Mouse (Mus musculus) brown adipose tissue, adult 24 weeks (tissue): ENCODE data around the gene Ddx18. TPM values are rescaled to one million over a fixed set of nuclear protein-coding genes. Genes with fewer than 3 reads are reported as not detected.

Experiments used
- H3K27ac ChIP-seq: fragments of 200-500 bp; replicated peaks from 2 replicates; pipeline ENCODE4 v1.5.1; 2012; ENCODE audit warnings: low read depth, mild to moderate bottlenecking, low read length
- H3K4me1 ChIP-seq: fragments of 200-500 bp; 2 replicates; pipeline ENCODE4 v1.6.1; 2012; ENCODE audit warnings: low read length, mixed read lengths; ENCODE audit not compliant: control insufficient read depth, insufficient read depth, insufficient read length
- H3K4me3 ChIP-seq: fragments of 200-500 bp; 2 replicates; pipeline ENCODE4 v1.5.1; 2012; ENCODE audit warnings: low read depth, mild to moderate bottlenecking, low read length, moderate library complexity; ENCODE audit not compliant: insufficient read depth
- polyA plus RNA-seq: library from polyadenylated mRNA; stranded (reverse); fragments of >200 nt; gene quantifications from 2 replicates; pipeline ENCODE4 v1.2.4, GENCODE M21; 2012; ENCODE audit not compliant: missing spikeins, insufficient read depth, insufficient read length

Gene Ddx18
- polyA plus RNA-seq, 1 experiment, result 12.2 TPM

DNA sequence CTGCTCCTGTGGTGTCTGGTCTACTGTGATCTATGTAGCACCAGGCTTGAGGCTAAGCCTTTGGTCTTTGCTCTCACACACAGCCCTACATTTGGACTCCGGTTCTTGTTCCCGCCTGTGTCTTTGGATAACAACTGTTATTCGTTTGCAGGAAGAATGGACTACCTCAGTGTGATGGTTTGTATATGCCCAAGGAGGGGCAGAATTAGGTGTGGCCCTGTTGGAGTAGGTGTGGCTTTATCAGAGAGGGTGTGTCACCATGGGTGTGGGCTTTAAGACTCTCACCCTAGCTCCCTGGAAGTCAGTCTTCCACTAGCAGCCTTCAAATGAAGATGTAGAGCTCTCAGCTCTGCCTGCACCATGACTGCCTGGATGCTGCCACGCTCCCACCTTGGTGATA is 19.1 kb downstream of the Ddx18 start:
- Histone ChIP-seq H3K27ac (no peak overlapping the region), H3K4me3 (no peak overlapping the region), H3K4me1 (no peaks in the 10 kb centered on the region)

GRCm38 (mm10) chr1:121546844-121547243 is 20.9 kb downstream of the Ddx18 start:
- no peak overlapping the region for H3K4me3 ChIP-seq
- no peaks in the 10 kb centered on the region for H3K4me1 ChIP-seq
- H3K27ac ChIP-seq, result no peak overlapping the region

DNA sequence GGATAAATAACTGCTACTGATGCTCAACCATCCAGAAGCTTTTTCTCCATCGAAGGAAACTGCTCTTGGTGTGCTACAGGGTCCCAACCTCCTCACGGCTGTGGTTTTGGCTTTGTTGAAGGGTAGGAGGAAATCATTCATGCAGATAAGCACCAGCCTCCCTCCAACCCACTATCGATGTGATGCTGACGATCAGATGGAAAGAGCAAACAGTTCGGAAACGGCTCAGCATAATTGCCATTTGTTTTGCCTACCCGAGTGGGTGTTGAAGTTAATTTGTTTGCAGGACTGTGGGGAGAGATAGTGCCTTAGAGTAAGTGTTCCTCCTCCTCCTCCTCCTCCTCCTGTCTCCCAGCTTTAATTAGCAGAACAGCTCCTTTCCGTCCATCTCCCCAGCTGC is 27.4 kb downstream of the Ddx18 start:
- H3K4me3 ChIP-seq, result no peak overlapping the region
- no peaks in the 10 kb centered on the region for H3K4me1 ChIP-seq
- H3K27ac ChIP-seq, result no peak overlapping the region

GRCm38 (mm10) chr1:121531439-121531838 is 36.4 kb downstream of the Ddx18 start:
- H3K4me1 ChIP-seq, result no peaks in the 10 kb centered on the region
- no peak overlapping the region for H3K4me3 ChIP-seq
- H3K27ac ChIP-seq, result no peak overlapping the region

- no peaks in the 10 kb centered on the region for H3K4me1 ChIP-seq
- no peak overlapping the region for H3K4me3 ChIP-seq
- H3K27ac ChIP-seq, result no peak overlapping the region
Observed at GRCm38 (mm10) chr1:121529286-121529685, 38.5 kb downstream of the Ddx18 start.

GRCm38 (mm10) chr1:121528399-121528720 is 39.4 kb downstream of the Ddx18 start, which contains the start of gene Htr5b:
Gene Htr5b (minus strand): TSS chr1:121528465.
- no peaks in the 10 kb centered on the region for H3K4me1 ChIP-seq
- no peak within 1 kb of the TSS for H3K4me3 ChIP-seq
- no peak within 1 kb of the TSS for H3K27ac ChIP-seq

DNA sequence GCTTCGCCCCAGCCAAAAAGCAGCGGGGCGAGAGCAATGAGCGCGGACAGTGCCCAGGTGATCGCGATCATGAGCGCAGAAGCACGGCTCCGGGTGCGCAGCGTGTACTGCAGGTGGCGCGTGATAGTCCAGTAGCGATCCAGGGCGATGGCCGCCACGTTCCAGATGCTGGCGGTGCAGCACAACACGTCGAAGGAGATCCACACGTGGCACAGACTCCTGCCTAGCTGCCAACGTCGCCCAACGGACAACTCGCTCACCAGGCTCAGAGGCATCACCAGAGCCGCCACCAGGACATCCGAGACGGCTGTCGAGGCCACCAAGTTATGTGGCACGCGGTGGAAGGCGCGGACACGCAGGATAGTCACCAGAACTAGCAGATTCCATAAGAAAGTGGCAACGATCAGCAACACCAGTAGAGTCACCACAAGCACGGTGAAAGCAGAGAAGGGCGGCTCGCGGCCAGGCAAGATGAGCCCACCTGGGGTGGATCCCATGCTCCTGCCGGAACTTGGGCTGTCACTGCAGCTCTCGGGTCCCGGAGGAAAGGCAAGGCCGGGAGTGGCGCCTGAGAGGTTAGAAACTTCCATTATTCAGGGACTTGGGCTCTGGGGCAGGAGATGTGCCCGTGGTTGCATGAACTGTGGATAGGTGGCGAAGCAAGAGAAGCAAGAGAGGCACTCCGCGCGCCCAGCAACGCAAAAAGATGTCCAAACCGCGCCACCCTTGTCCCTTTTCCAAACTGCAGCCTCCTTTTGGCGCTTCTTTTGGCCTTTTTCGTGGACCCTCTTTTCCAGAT is 40.0 kb downstream of the Ddx18 start:
- H3K4me1 ChIP-seq, result no peaks in the 10 kb centered on the region
- no peak overlapping the region for H3K27ac ChIP-seq
- no peak overlapping the region for H3K4me3 ChIP-seq

DNA sequence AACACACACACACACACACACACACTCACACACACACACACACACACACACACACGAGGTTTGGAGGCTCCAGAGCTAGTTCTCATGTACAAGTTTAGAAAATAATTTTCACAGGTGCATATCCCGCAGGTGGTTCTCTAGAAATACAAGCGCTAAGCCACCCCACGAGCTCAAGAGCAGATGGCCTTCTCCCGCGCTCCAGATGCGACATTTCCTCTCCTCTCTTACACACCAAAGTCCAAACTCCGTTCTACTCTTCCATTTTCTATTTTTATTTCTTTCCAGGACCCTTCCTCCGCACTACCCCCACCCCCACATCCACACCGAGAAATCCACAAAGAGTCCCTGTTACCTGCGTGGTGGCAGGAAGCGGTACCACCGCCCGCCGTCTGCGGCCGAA is 40.7 kb downstream of the Ddx18 start:
- no peak overlapping the region for H3K4me3 ChIP-seq
- no peak overlapping the region for H3K27ac ChIP-seq
- H3K4me1 ChIP-seq, result no peaks in the 10 kb centered on the region

DNA sequence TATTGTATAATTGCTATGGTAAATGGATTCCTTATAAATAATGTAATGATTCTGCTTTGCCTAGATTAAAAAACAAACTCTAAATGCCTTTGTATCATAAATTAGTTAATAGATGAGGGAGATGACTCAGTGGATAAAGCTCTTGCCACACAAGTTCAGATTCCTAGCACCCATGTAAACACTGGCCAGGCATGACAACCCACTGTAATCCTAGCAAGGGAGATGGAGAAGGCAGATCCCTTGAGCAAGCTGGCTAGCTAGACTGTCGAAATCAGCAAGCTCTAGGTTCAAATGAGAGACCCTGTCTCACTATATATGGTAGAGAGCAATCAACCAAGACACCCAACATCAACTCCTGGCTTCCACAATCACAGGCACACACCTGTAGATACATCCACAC is 49.2 kb downstream of the Ddx18 start:
- Histone ChIP-seq H3K4me3 (no peak overlapping the region), H3K4me1 (no peaks in the 10 kb centered on the region), H3K27ac (no peak overlapping the region)

DNA sequence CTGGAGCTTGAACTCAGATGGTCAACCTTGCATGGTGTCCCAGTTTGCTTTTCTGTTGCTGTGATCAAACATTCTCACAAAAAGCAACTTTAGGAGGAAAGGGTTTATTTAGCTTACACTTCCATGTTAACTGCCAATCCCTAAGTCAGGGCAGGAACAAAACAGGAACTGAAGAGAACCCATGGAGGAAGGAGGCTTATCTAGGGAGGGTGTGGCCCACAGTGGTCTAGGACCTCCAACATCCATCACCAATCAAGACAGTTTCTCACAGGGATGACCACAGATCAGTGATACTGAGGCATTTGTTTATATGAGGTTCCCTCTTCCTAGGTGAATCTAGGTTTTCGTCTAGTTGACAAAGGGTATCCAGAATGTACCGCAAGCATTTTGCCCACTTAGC is 55.8 kb downstream of the Ddx18 start:
- Histone ChIP-seq H3K4me3 (no peak overlapping the region), H3K4me1 (no peaks in the 10 kb centered on the region), H3K27ac (no peak overlapping the region)

- Histone ChIP-seq H3K4me1 (no peaks in the 10 kb centered on the region), H3K4me3 (no peak overlapping the region)
Observed at GRCm38 (mm10) chr1:121511186-121511585, 56.6 kb downstream of the Ddx18 start.

DNA sequence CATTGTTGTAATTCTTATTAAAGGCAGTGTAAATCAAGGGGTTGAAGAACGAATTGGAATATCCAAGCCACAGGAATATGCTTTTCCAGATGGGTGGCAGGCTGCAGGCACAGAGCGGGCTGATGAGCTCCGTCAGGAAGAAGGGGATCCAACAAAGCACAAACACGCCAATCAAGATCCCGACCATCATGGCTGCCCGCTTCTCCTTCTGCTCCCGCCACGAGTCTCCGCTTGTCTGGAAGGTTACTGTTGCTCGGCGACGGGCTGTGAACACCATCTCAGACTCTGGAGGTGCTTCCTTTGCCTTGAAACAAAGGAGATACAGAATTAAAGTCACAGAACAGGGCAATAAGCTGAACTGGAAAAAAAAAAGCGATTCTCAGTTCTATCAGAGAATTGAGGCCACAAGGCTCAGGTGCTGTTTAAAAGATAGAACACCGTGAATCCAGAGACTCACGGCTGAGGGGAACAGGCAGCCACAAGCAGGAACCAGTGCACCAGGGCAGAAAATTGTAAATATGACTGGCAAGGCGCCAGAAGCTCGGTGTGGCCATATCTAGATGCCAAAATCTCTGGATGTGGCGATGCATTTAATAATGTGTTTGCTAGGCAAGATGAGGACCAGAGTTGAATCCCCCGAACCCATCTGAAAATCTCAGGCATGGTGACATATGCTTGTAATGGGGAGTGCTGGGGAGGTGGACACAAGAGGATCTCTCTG is 57.2 kb downstream of the Ddx18 start:
- Histone ChIP-seq H3K4me1 (no peaks in the 10 kb centered on the region), H3K27ac (no peak overlapping the region), H3K4me3 (no peak overlapping the region)

More at GRCm38 (mm10) chr1:121511186-121511585, 56.6 kb downstream of the Ddx18 start:
- H3K27ac ChIP-seq, result no peak overlapping the region

GRCm38 (mm10) chr1:121508729-121509128 is 59.1 kb downstream of the Ddx18 start:
- Histone ChIP-seq H3K27ac (no peak overlapping the region), H3K4me3 (no peak overlapping the region), H3K4me1 (no peaks in the 10 kb centered on the region)
